ENCODE assay signal across 8 mouse cellular contexts in the genomic region with DNA sequence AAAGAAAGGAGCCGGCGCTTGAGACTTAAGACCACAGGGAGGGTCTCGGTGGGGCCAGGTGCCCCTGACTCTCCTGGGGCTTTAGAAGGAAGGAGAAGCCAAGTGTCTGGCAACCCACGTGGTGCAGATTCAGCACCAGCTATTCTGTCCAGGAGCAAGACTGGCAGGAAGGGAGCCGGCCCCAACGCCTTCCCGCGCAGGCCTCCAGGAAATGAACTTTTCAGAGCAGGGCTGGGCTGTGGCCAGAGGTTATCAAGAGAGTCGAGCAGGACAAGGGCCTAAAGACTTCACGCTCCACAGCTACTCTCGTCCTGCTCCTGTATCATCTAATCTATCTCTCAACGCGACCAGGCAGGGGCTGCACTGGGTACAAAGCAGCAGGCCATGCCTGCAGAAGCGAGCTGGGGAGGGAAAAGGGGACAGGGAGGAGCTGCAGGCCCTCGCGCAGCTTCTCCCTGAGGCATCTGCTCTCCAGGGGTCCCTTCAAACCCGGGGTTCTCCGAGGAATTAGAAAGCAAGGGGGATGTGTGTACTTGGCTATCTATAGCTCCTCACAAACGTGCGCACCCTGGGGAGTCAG. TPM values are rescaled to one million over a fixed set of nuclear protein-coding genes. Genes with fewer than 3 reads are reported as not detected.
DNase-seq lines count a peak whose midpoint lies in the region; ATAC-seq and TF ChIP-seq lines count a peak whose summit lies in the region.

No protein-coding gene starts in this region.

- peak overlapping the region; percentile 79 for H3K4me3 ChIP-seq in left cerebral cortex, adult 2 months
- H3K4me3 ChIP-seq in lung, adult 2 months (replicated peaks; ENCODE audit: extremely low read depth, low read depth, low read length): peak overlapping the region; percentile 29
- peak overlapping the region; percentile 83 for H3K4me3 ChIP-seq in stomach, embryonic 15.5 days (replicated peaks)

- 2% methylated on average over 20 of the region's 20 CpGs for WGBS in lung, adult 2 months
- WGBS in stomach, embryonic 15.5 days: 2% methylated on average over 20 of the region's 20 CpGs

- peak overlapping the region; percentile 84 for H3K27ac ChIP-seq in left cerebral cortex, adult 2 months
- peak overlapping the region; percentile 98 for H3K27ac ChIP-seq in stomach, embryonic 15.5 days

- no peak for ATAC-seq in stomach, embryonic 15.5 days (ENCODE audit: insufficient read depth, low FRiP score, low read depth)

- no peaks in the 10 kb centered on the region for H3K36me3 ChIP-seq in stomach, embryonic 15.5 days

- TF ChIP-seq CTCF in left cerebral cortex, adult 2 months (IDR thresholded peaks at IDR 0.05): no peak
- TF ChIP-seq CTCF in lung, adult 2 months (IDR thresholded peaks at IDR 0.05; ENCODE audit: insufficient read depth, low read length): no peak

- DNase-seq in left cerebral cortex, adult 2 months (ENCODE audit: extremely low spot score in 1 of 2, low spot score in 2 of 2): peak in 1 of 2 experiments; percentile 13
- no peak for DNase-seq in left cerebral cortex, adult 9 months (ENCODE audit: low spot score in 2 of 2)
- DNase-seq in embryo, embryonic 10 days (ENCODE audit: low spot score): peak; percentile 80
- peak; percentile 81 for DNase-seq in heart, adult 8-10 months (ENCODE audit: low spot score)
- peak; percentile 71 for DNase-seq in kidney, adult 18-20 months
- DNase-seq in lung, adult 2 months: peak; percentile 46
- DNase-seq in layer of hippocampus, adult 18-20 months (ENCODE audit: low spot score in 2 of 2): no peak

- peak overlapping the region; percentile 53 for H3K9ac ChIP-seq in stomach, embryonic 15.5 days

- H3K4me1 ChIP-seq in lung, adult 2 months (ENCODE audit: control insufficient read depth, insufficient read depth, low read length): peaks cover 5% of the 10 kb centered on the region; the same call in 1 of the 2 replicates
- H3K4me1 ChIP-seq in stomach, embryonic 15.5 days: peaks cover 34% of the 10 kb centered on the region

- peak overlapping the region; percentile 97 for H3K4me2 ChIP-seq in stomach, embryonic 15.5 days

- intact Hi-C loops in left cerebral cortex, adult 2 months (cut with DNase I): no loop called here

- no peaks in the 10 kb centered on the region for H3K9me3 ChIP-seq in stomach, embryonic 15.5 days

- peaks cover 22% of the 10 kb centered on the region for H3K27me3 ChIP-seq in stomach, embryonic 15.5 days (replicated peaks)

- TF ChIP-seq POLR2A in lung, adult 2 months (IDR thresholded peaks at IDR 0.05; ENCODE audit: borderline replicate concordance, extremely low read depth, low read depth, low read length): peak; percentile 8; the same call in 1 of the 2 replicates

RNA-seq across cellular contexts. Expression of a gene that starts 1.4 kb away (rescaled TPM):
- total RNA-seq in left cerebral cortex, adult 2 months (2021): 10 to 100 TPM; 25.4 to 32.6 TPM
- total RNA-seq in heart, adult 8-10 months (2022): 1 to 10 TPM; 3.2 to 5.2 (median 3.6) TPM
- polyA plus RNA-seq in lung, adult 2 months (2012; rRNA removed): 6.4 and 7.5 TPM in 2 replicates
- 9.3 and 9.6 TPM in 2 replicates for polyA plus RNA-seq in stomach, embryonic 15.5 days (2015; fragmentation: Nextera tagmentation; extraction: Ambion mirVana)
- 10 to 100 TPM; 37.0 to 42.7 TPM for total RNA-seq in layer of hippocampus, adult 18-20 months (2021)

Comparison
In these comparisons a context has a peak if more than half of its experiments do, and no peak if none do; other contexts are left out.
1. DNase-seq: peak in embryo, embryonic 10 days (single experiment), heart, adult 8-10 months (single experiment), kidney, adult 18-20 months (single experiment) and lung, adult 2 months (single experiment); none in left cerebral cortex, adult 9 months (0 of 2) and layer of hippocampus, adult 18-20 months (0 of 2).
2. H3K4me3 ChIP-seq: peak in every context shown above with its lines; median percentile 83 in stomach, embryonic 15.5 days; 79 in left cerebral cortex, adult 2 months; 29 in lung, adult 2 months.
3. RNA of a gene that starts 1.4 kb away (total RNA-seq): 37.0 to 42.7 TPM in layer of hippocampus, adult 18-20 months and 25.4 to 32.6 TPM in left cerebral cortex, adult 2 months; 3.2 to 5.2 TPM in heart, adult 8-10 months; every median in the first group is over 4 times any median in the second.